Mouse (Mus musculus) lung, embryonic 14.5 days (tissue): ENCODE data around the gene Sppl2b. TPM values are rescaled to one million over a fixed set of nuclear protein-coding genes. Genes with fewer than 3 reads are reported as not detected.

Source experiments
- ATAC-seq: fragments of 200-750 bp; cut with Nextera tagmentation; 2 replicates; pipeline ENCODE4 v1.8.0; 2017; ENCODE audit warnings: mild to moderate bottlenecking, moderate TSS enrichment, moderate library complexity; ENCODE audit not compliant: insufficient read depth
- DNase-seq: peaks from one replicate; pipeline ENCODE4 v3.0.0-alpha.2; 2015
- H3K27ac ChIP-seq: fragments of 300-500 bp; sonication (generic); 2 replicates; pipeline ENCODE4 v1.5.1; 2014; ENCODE audit warnings: low read depth, mild to moderate bottlenecking, moderate library complexity
- H3K27me3 ChIP-seq: fragments of 300-500 bp; sonication (generic); 2 replicates; pipeline ENCODE4 v1.6.1; 2014; ENCODE audit warnings: low read length, control low read depth; ENCODE audit not compliant: insufficient read depth
- H3K36me3 ChIP-seq: fragments of 300-500 bp; sonication (generic); 2 replicates; pipeline ENCODE4 v1.6.1; 2014; ENCODE audit warnings: control low read depth; ENCODE audit not compliant: insufficient read depth
- H3K4me1 ChIP-seq: fragments of 300-500 bp; sonication (generic); 2 replicates; pipeline ENCODE4 v1.6.1; 2014; ENCODE audit warnings: antibody characterized with exemption, control low read depth; ENCODE audit not compliant: insufficient read depth
- H3K4me2 ChIP-seq: fragments of 300-500 bp; sonication (generic); 2 replicates; pipeline ENCODE4 v1.6.1; 2014; ENCODE audit warnings: mild to moderate bottlenecking
- H3K4me3 ChIP-seq: fragments of 300-500 bp; sonication (generic); 2 replicates; pipeline ENCODE4 v1.5.1; 2014; ENCODE audit warnings: low read depth, low read length
- H3K9ac ChIP-seq: fragments of 300-500 bp; sonication (generic); 2 replicates; pipeline ENCODE4 v1.6.1; 2014
- H3K9me3 ChIP-seq: fragments of 300-500 bp; sonication (generic); 2 replicates; pipeline ENCODE4 v1.6.1; 2016; ENCODE audit warnings: low read depth, low read length, control low read depth
- CTCF ChIP-seq: IDR thresholded peaks from 2 replicates; pipeline ENCODE4 v1.5.1; 2016; ENCODE audit warnings: antibody characterized with exemption, low read depth
- WGBS: fragments of 180-500 bp; shearing (Covaris S2); extraction: QIAGEN DNeasy Blood & Tissue Kit; methylation state at CpG from one replicate; pipeline ENCODE4 v1.1.7; 2014; 5-methylcytosine and 5-hydroxymethylcytosine counted together
- polyA plus RNA-seq: library from polyadenylated mRNA; unstranded; fragments of >200 nt; fragmentation: Nextera tagmentation; extraction: Ambion mirVana; gene quantifications from 2 replicates; pipeline ENCODE4 v1.2.1, GENCODE M21; 2014

Sppl2b gene
- polyA plus RNA-seq, 1 experiment from 2014 or later, result 38.7 TPM

GRCm38 (mm10) chr10:80870993-80871392 is 15.9 kb downstream of the Sppl2b start:
- Histone ChIP-seq H3K4me2 (no peak overlapping the region), H3K27me3 (no peaks in the 10 kb centered on the region), H3K27ac (no peak overlapping the region), H3K4me1 (no peaks in the 10 kb centered on the region), H3K9me3 (no peaks in the 10 kb centered on the region), H3K4me3 (no peak overlapping the region), H3K36me3 (peaks cover 20% of the 10 kb centered on the region), H3K9ac (no peak overlapping the region)
- 80% methylated on average over 4 of the region's 6 CpGs for WGBS
- no peak for DNase-seq
- no peak for ATAC-seq
- TF ChIP-seq CTCF, result no peak

- H3K9ac ChIP-seq, result no peak within 1 kb of the TSS
- WGBS, result 25% methylated on average over 9 of the region's 9 CpGs
- H3K27ac ChIP-seq, result no peak within 1 kb of the TSS
- TF ChIP-seq CTCF, result no peak
- H3K4me1 ChIP-seq, result no peaks in the 10 kb centered on the region
- ATAC-seq (no peak), DNase-seq (no peak)
- H3K4me3 ChIP-seq, result no peak within 1 kb of the TSS
- H3K27me3 ChIP-seq, result no peaks in the 10 kb centered on the region
- no peaks in the 10 kb centered on the region for H3K9me3 ChIP-seq
- peaks cover 14% of the 10 kb centered on the region for H3K36me3 ChIP-seq
- H3K4me2 ChIP-seq, result no peak within 1 kb of the TSS
Measured at GRCm38 (mm10) chr10:80871581-80871980, 16.5 kb downstream of the Sppl2b start, which contains the start of gene Tmprss9. Gene Tmprss9 (plus strand): TSS chr10:80871848.

- no peak for ATAC-seq
- no peak overlapping the region for H3K4me3 ChIP-seq
- H3K27ac ChIP-seq, result no peak overlapping the region
- no peaks in the 10 kb centered on the region for H3K36me3 ChIP-seq
- no peaks in the 10 kb centered on the region for H3K4me1 ChIP-seq
- DNase-seq, result no peak
- no peak overlapping the region for H3K9ac ChIP-seq
- no peak for TF ChIP-seq CTCF
- WGBS, result 71% methylated on average over 9 of the region's 9 CpGs
- H3K9me3 ChIP-seq, result no peaks in the 10 kb centered on the region
- H3K4me2 ChIP-seq, result no peak overlapping the region
- H3K27me3 ChIP-seq, result no peaks in the 10 kb centered on the region
Measured at GRCm38 (mm10) chr10:80874035-80874434, 19.0 kb downstream of the Sppl2b start.

GRCm38 (mm10) chr10:80876028-80876427 is 21.0 kb downstream of the Sppl2b start:
- Histone ChIP-seq H3K4me3 (no peak overlapping the region), H3K4me1 (no peaks in the 10 kb centered on the region), H3K27ac (no peak overlapping the region), H3K9me3 (no peaks in the 10 kb centered on the region), H3K36me3 (no peaks in the 10 kb centered on the region), H3K27me3 (no peaks in the 10 kb centered on the region), H3K9ac (no peak overlapping the region), H3K4me2 (no peak overlapping the region)
- ATAC-seq (no peak), DNase-seq (peak; percentile 79)
- TF ChIP-seq CTCF, result peak; percentile 83
- 24% methylated on average over 5 of the region's 5 CpGs for WGBS

- WGBS, result 18% methylated on average over 3 of the region's 3 CpGs
- no peak overlapping the region for H3K9ac ChIP-seq
- no peak overlapping the region for H3K4me3 ChIP-seq
- H3K4me2 ChIP-seq, result no peak overlapping the region
- no peaks in the 10 kb centered on the region for H3K36me3 ChIP-seq
- ATAC-seq (no peak), DNase-seq (no peak)
- no peaks in the 10 kb centered on the region for H3K9me3 ChIP-seq
- no peak overlapping the region for H3K27ac ChIP-seq
- TF ChIP-seq CTCF, result no peak
- H3K4me1 ChIP-seq, result no peaks in the 10 kb centered on the region
- no peaks in the 10 kb centered on the region for H3K27me3 ChIP-seq
Measured at GRCm38 (mm10) chr10:80876594-80876993, 21.5 kb downstream of the Sppl2b start.

- Histone ChIP-seq H3K4me1 (no peaks in the 10 kb centered on the region), H3K27ac (no peak overlapping the region), H3K27me3 (no peaks in the 10 kb centered on the region), H3K9me3 (no peaks in the 10 kb centered on the region), H3K4me3 (no peak overlapping the region), H3K36me3 (no peaks in the 10 kb centered on the region), H3K4me2 (no peak overlapping the region), H3K9ac (no peak overlapping the region)
- DNase-seq, result peak; percentile 83
- TF ChIP-seq CTCF, result peak; percentile 93
- WGBS, result 11% methylated on average over 5 of the region's 5 CpGs
- ATAC-seq, result peak; percentile 62; the same call in 1 of the 2 replicates
Measured at GRCm38 (mm10) chr10:80880131-80880641, 25.1 kb downstream of the Sppl2b start.

- no peak for TF ChIP-seq CTCF
- no peaks in the 10 kb centered on the region for H3K9me3 ChIP-seq
- H3K36me3 ChIP-seq, result no peaks in the 10 kb centered on the region
- no peak overlapping the region for H3K27ac ChIP-seq
- DNase-seq (no peak), ATAC-seq (no peak)
- H3K4me2 ChIP-seq, result no peak overlapping the region
- no peaks in the 10 kb centered on the region for H3K4me1 ChIP-seq
- 71% methylated on average over 2 of the region's 2 CpGs for WGBS
- H3K4me3 ChIP-seq, result no peak overlapping the region
- H3K27me3 ChIP-seq, result no peaks in the 10 kb centered on the region
- H3K9ac ChIP-seq, result no peak overlapping the region
Measured at GRCm38 (mm10) chr10:80880901-80881300, 25.8 kb downstream of the Sppl2b start.

- DNase-seq (peak; percentile 80), ATAC-seq (no peak)
- Histone ChIP-seq H3K9me3 (no peaks in the 10 kb centered on the region), H3K4me1 (no peaks in the 10 kb centered on the region), H3K27ac (no peak overlapping the region), H3K4me3 (no peak overlapping the region), H3K36me3 (no peaks in the 10 kb centered on the region), H3K4me2 (no peak overlapping the region), H3K27me3 (no peaks in the 10 kb centered on the region), H3K9ac (no peak overlapping the region)
- WGBS, result 25% methylated on average over 10 of the region's 10 CpGs
- TF ChIP-seq CTCF, result peak; percentile 85
Measured at GRCm38 (mm10) chr10:80881301-80881700, 26.2 kb downstream of the Sppl2b start.
